Mouse (Mus musculus) embryonic fibroblast, embryonic 13.5 days (primary cell): Measurements from ENCODE around the gene Terb2. TPM values are rescaled to one million over a fixed set of nuclear protein-coding genes. Genes with fewer than 3 reads are reported as not detected.

Experiments used
- H3K27ac ChIP-seq: 2 replicates; pipeline ENCODE4 v1.5.1; 2012; ENCODE audit warnings: low read length, control low read depth, inconsistent platforms; ENCODE audit not compliant: insufficient read depth
- H3K4me1 ChIP-seq: 2 replicates; pipeline ENCODE4 v1.6.1; 2011; ENCODE audit warnings: low read length; ENCODE audit not compliant: control insufficient read depth, insufficient read depth
- H3K4me3 ChIP-seq: 2 replicates; pipeline ENCODE4 v1.5.1; 2011; ENCODE audit warnings: mild to moderate bottlenecking, control low read depth, low read length; ENCODE audit not compliant: insufficient read depth
- CTCF ChIP-seq: IDR thresholded peaks from 2 replicates; pipeline ENCODE4 v1.5.1; 2011; ENCODE audit warnings: mild to moderate bottlenecking, control low read depth, low read length, moderate library complexity, borderline replicate concordance; ENCODE audit not compliant: insufficient read depth
- POLR2A ChIP-seq: IDR thresholded peaks from 2 replicates; pipeline ENCODE4 v1.6.1; 2011; ENCODE audit warnings: low read depth, mild to moderate bottlenecking, control low read depth, low read length, moderate library complexity
- polyA plus RNA-seq: library from polyadenylated mRNA; stranded (reverse); fragments of >200 nt; gene quantifications from 2 replicates; pipeline ENCODE4 v1.2.4, GENCODE M21; 2011; ENCODE audit warnings: low read depth; ENCODE audit not compliant: missing spikeins, insufficient read length

Terb2 gene
- polyA plus RNA-seq, result not detected in 2 replicates

GRCm38 (mm10) chr2:122186106-122186505, at the start of gene Terb2, which contains the start of gene Patl2:
Terb2 (plus strand) TSS chr2:122186272.
Patl2 (minus strand) TSS chr2:122186189.
- no peaks in the 10 kb centered on the region for H3K4me1 ChIP-seq
- TF ChIP-seq CTCF (no peak), POLR2A (no peak)
- H3K4me3 ChIP-seq, result no peak within 1 kb of the TSS
- no peak within 1 kb of the TSS for H3K27ac ChIP-seq

GRCm38 (mm10) chr2:122137839-122138465, 48.1 kb upstream of the Terb2 start:
- no peak overlapping the region for H3K4me3 ChIP-seq
- no peak for TF ChIP-seq CTCF
- no peak for TF ChIP-seq POLR2A
- no peak overlapping the region for H3K27ac ChIP-seq
- H3K4me1 ChIP-seq, result no peaks in the 10 kb centered on the region

- no peak for TF ChIP-seq POLR2A
- no peak for TF ChIP-seq CTCF
- no peak overlapping the region for H3K4me3 ChIP-seq
- no peaks in the 10 kb centered on the region for H3K4me1 ChIP-seq
- H3K27ac ChIP-seq, result no peak overlapping the region
These were observed 45.3 kb upstream of the Terb2 start for GRCm38 (mm10) chr2:122140815-122141214.

GRCm38 (mm10) chr2:122141332-122141967, 44.6 kb upstream of the Terb2 start:
- no peaks in the 10 kb centered on the region for H3K4me1 ChIP-seq
- H3K4me3 ChIP-seq, result no peak overlapping the region
- no peak overlapping the region for H3K27ac ChIP-seq
- TF ChIP-seq POLR2A, result no peak
- TF ChIP-seq CTCF, result no peak

GRCm38 (mm10) chr2:122143111-122143510, 43.0 kb upstream of the Terb2 start:
- Histone ChIP-seq H3K4me3 (no peak overlapping the region), H3K4me1 (no peaks in the 10 kb centered on the region), H3K27ac (no peak overlapping the region)
- TF ChIP-seq CTCF, result no peak
- no peak for TF ChIP-seq POLR2A

- Histone ChIP-seq H3K4me3 (no peak overlapping the region), H3K4me1 (0 out of 2 replicates have a peak, but pooled peaks cover 6% of the 10 kb centered on the region), H3K27ac (no peak overlapping the region)
- TF ChIP-seq CTCF (no peak), POLR2A (no peak)
These were observed 40.3 kb upstream of the Terb2 start for GRCm38 (mm10) chr2:122145756-122146155.

GRCm38 (mm10) chr2:122146687-122147086, 39.4 kb upstream of the Terb2 start:
- Histone ChIP-seq H3K27ac (0 out of 2 replicates have a peak overlapping the region, but pooled peaks have one; percentile 21), H3K4me3 (no peak overlapping the region), H3K4me1 (0 out of 2 replicates have a peak, but pooled peaks cover 6% of the 10 kb centered on the region)
- TF ChIP-seq POLR2A (no peak), CTCF (no peak)

GRCm38 (mm10) chr2:122147508-122148241, 38.4 kb upstream of the Terb2 start, which contains the start of gene B2m:
B2m (plus strand) TSS chr2:122147686.
- H3K4me3 ChIP-seq, result peak within 1 kb of the TSS; percentile 83
- H3K27ac ChIP-seq, result peak within 1 kb of the TSS; percentile 60
- TF ChIP-seq POLR2A (peak; percentile 100), CTCF (no peak)
- 0 out of 2 replicates have a peak, but pooled peaks cover 6% of the 10 kb centered on the region for H3K4me1 ChIP-seq

- H3K4me3 ChIP-seq, result peak overlapping the region; percentile 83
- H3K27ac ChIP-seq, result peak overlapping the region; percentile 60
- no peak for TF ChIP-seq CTCF
- no peak for TF ChIP-seq POLR2A
- H3K4me1 ChIP-seq, result 0 out of 2 replicates have a peak, but pooled peaks cover 6% of the 10 kb centered on the region
These were observed 37.7 kb upstream of the Terb2 start for GRCm38 (mm10) chr2:122148242-122148917.
